Mouse (Mus musculus): ENCODE results near the gene Jmjd7. TPM values are rescaled to one million over a fixed set of nuclear protein-coding genes. Genes with fewer than 3 reads are reported as not detected.

Jmjd7 gene
- polyA plus RNA-seq, 1 experiment from 2014 or later, result 17.7 TPM

DNA sequence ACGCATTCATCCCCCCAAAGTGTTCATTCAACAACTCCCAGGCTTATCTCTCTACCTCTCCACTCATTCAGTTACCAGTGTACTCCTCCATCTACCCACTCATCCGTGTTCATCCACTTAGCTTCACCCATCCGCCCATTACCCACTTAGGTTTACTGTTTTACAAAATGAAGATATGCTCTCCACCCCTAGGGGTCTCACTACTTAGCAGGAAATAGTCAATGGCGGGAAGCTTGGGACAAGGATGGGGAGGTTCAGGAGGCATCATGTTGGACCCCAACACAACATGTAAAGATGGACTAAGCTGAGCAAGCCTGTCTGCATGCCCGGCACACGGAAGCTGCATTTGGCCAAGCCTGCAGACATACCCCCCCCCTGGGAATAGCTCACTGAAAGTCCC is 37.4 kb downstream of the Jmjd7 start:
- Histone ChIP-seq H3K4me2 (ENCODE audit: low read length) (no peak overlapping the region), H3K27ac (ENCODE audit: low read depth, low read length) (no peak overlapping the region), H3K4me3 (ENCODE audit: low read length) (no peak overlapping the region), H3K9ac (ENCODE audit: low read depth, low read length) (no peak overlapping the region), H3K36me3 (ENCODE audit: control insufficient read depth, insufficient read depth, low read length) (no peaks in the 10 kb centered on the region), H3K9me3 (ENCODE audit: control insufficient read depth, low read length) (no peaks in the 10 kb centered on the region), H3K4me1 (ENCODE audit: control insufficient read depth, insufficient read depth, low read depth, low read length) (no peaks in the 10 kb centered on the region; the same call in 1 of the 2 replicates), H3K27me3 (replicated peaks; ENCODE audit: control insufficient read depth, insufficient read depth, low read length) (no peaks in the 10 kb centered on the region)
- 87% methylated on average over 6 of the region's 6 CpGs for WGBS
- no peak for ATAC-seq

DNA sequence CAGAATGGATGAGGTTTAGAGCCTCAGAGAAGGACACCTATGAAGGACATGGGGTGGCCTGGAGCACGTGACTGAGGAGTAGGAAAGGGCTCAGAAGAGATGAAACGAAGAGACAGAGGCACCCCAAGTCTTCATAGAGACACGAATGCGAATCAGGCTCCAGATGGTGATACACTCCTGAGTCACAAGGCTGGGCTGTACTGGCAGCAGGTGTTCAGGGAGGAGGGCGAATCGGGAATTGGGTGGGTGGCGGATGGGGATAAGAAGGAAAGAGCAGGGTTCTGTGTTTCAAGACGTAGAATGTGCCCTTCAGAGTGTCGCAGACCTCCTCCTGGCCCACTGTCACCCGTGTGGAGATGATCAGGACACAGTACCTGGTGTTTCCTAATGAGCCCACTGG is 38.0 kb downstream of the Jmjd7 start:
- Histone ChIP-seq H3K9me3 (ENCODE audit: control insufficient read depth, low read length) (no peaks in the 10 kb centered on the region), H3K27me3 (replicated peaks; ENCODE audit: control insufficient read depth, insufficient read depth, low read length) (no peaks in the 10 kb centered on the region), H3K9ac (ENCODE audit: low read depth, low read length) (no peak overlapping the region), H3K4me2 (ENCODE audit: low read length) (no peak overlapping the region), H3K4me3 (ENCODE audit: low read length) (no peak overlapping the region), H3K27ac (ENCODE audit: low read depth, low read length) (no peak overlapping the region), H3K36me3 (ENCODE audit: control insufficient read depth, insufficient read depth, low read length) (no peaks in the 10 kb centered on the region), H3K4me1 (ENCODE audit: control insufficient read depth, insufficient read depth, low read depth, low read length) (no peaks in the 10 kb centered on the region; the same call in 1 of the 2 replicates)
- ATAC-seq, result no peak
- 93% methylated on average over 10 of the region's 10 CpGs for WGBS

DNA sequence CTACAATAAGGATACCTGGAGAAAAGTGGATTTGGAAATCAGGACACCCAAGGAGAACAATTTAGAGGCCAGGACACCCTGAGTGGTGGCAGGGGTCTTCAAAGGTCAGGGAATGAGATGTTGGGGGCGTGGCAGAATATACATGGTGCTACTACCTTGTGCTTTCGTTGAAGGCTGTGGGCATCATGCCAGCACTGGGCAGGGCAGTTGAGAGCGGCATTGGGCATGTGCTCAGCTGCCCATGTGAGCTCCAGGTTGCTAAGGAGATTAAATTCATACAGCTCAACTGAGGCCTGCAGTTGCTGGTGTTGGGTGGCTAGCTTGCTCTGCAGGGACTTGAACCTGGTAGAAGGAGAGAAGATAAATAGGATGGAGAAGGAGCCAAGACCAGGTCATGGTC is 38.9 kb downstream of the Jmjd7 start:
- no peak for ATAC-seq
- no peak overlapping the region for H3K27ac ChIP-seq (ENCODE audit: low read depth, low read length)
- no peaks in the 10 kb centered on the region for H3K9me3 ChIP-seq (ENCODE audit: control insufficient read depth, low read length)
- H3K27me3 ChIP-seq (replicated peaks; ENCODE audit: control insufficient read depth, insufficient read depth, low read length), result no peaks in the 10 kb centered on the region
- H3K4me3 ChIP-seq (ENCODE audit: low read length), result no peak overlapping the region
- no peak overlapping the region for H3K9ac ChIP-seq (ENCODE audit: low read depth, low read length)
- H3K4me1 ChIP-seq (ENCODE audit: control insufficient read depth, insufficient read depth, low read depth, low read length), result no peaks in the 10 kb centered on the region; the same call in 1 of the 2 replicates
- no peaks in the 10 kb centered on the region for H3K36me3 ChIP-seq (ENCODE audit: control insufficient read depth, insufficient read depth, low read length)
- H3K4me2 ChIP-seq (ENCODE audit: low read length), result no peak overlapping the region
- 72% methylated on average over 3 of the region's 3 CpGs for WGBS

GRCm38 (mm10) chr2:120068555-120069465 is 41.5 kb downstream of the Jmjd7 start:
- no peak overlapping the region for H3K4me2 ChIP-seq (ENCODE audit: low read length)

GRCm38 (mm10) chr2:120069466-120069990 is 42.2 kb downstream of the Jmjd7 start:
- no peak for ATAC-seq
- Histone ChIP-seq H3K4me3 (ENCODE audit: low read length) (no peak overlapping the region), H3K9me3 (ENCODE audit: control insufficient read depth, low read length) (no peaks in the 10 kb centered on the region), H3K4me1 (ENCODE audit: control insufficient read depth, insufficient read depth, low read depth, low read length) (no peaks in the 10 kb centered on the region; the same call in 1 of the 2 replicates), H3K36me3 (ENCODE audit: control insufficient read depth, insufficient read depth, low read length) (no peaks in the 10 kb centered on the region), H3K27ac (ENCODE audit: low read depth, low read length) (no peak overlapping the region), H3K27me3 (replicated peaks; ENCODE audit: control insufficient read depth, insufficient read depth, low read length) (no peaks in the 10 kb centered on the region), H3K4me2 (ENCODE audit: low read length) (no peak overlapping the region), H3K9ac (ENCODE audit: low read depth, low read length) (no peak overlapping the region)
- 62% methylated on average over 8 of the region's 8 CpGs for WGBS

More at GRCm38 (mm10) chr2:120068555-120069465, 41.5 kb downstream of the Jmjd7 start:
- 39% methylated on average over 16 of the region's 16 CpGs for WGBS
- H3K27ac ChIP-seq (ENCODE audit: low read depth, low read length), result no peak overlapping the region
- H3K9ac ChIP-seq (ENCODE audit: low read depth, low read length), result peak overlapping the region; percentile 27
- H3K4me1 ChIP-seq (ENCODE audit: control insufficient read depth, insufficient read depth, low read depth, low read length), result no peaks in the 10 kb centered on the region; the same call in 1 of the 2 replicates
- no peaks in the 10 kb centered on the region for H3K36me3 ChIP-seq (ENCODE audit: control insufficient read depth, insufficient read depth, low read length)
- H3K27me3 ChIP-seq (replicated peaks; ENCODE audit: control insufficient read depth, insufficient read depth, low read length), result no peaks in the 10 kb centered on the region
- ATAC-seq, result peak; percentile 50
- H3K4me3 ChIP-seq (ENCODE audit: low read length), result no peak overlapping the region
- H3K9me3 ChIP-seq (ENCODE audit: control insufficient read depth, low read length), result no peaks in the 10 kb centered on the region

GRCm38 (mm10) chr2:120074096-120074495 is 46.8 kb downstream of the Jmjd7 start:
- ATAC-seq, result no peak
- no peak overlapping the region for H3K4me3 ChIP-seq (ENCODE audit: low read length)
- peaks cover 11% of the 10 kb centered on the region for H3K4me1 ChIP-seq (ENCODE audit: control insufficient read depth, insufficient read depth, low read depth, low read length)
- H3K9ac ChIP-seq (ENCODE audit: low read depth, low read length), result no peak overlapping the region
- 91% methylated on average over 4 of the region's 4 CpGs for WGBS
- H3K4me2 ChIP-seq (ENCODE audit: low read length), result no peak overlapping the region
- no peaks in the 10 kb centered on the region for H3K36me3 ChIP-seq (ENCODE audit: control insufficient read depth, insufficient read depth, low read length)
- H3K27me3 ChIP-seq (replicated peaks; ENCODE audit: control insufficient read depth, insufficient read depth, low read length), result peaks cover 13% of the 10 kb centered on the region
- no peak overlapping the region for H3K27ac ChIP-seq (ENCODE audit: low read depth, low read length)
- H3K9me3 ChIP-seq (ENCODE audit: control insufficient read depth, low read length), result no peaks in the 10 kb centered on the region

- WGBS, result 2% methylated on average over 36 of the region's 36 CpGs
- peak overlapping the region; percentile 67 for H3K4me2 ChIP-seq (ENCODE audit: low read length)
- H3K27me3 ChIP-seq (replicated peaks; ENCODE audit: control insufficient read depth, insufficient read depth, low read length), result peaks cover 13% of the 10 kb centered on the region
- no peaks in the 10 kb centered on the region for H3K36me3 ChIP-seq (ENCODE audit: control insufficient read depth, insufficient read depth, low read length)
- H3K9me3 ChIP-seq (ENCODE audit: control insufficient read depth, low read length), result no peaks in the 10 kb centered on the region
- H3K4me1 ChIP-seq (ENCODE audit: control insufficient read depth, insufficient read depth, low read depth, low read length), result peaks cover 11% of the 10 kb centered on the region
- peak; percentile 87 for ATAC-seq
- H3K9ac ChIP-seq (ENCODE audit: low read depth, low read length), result peak overlapping the region; percentile 53
- no peak overlapping the region for H3K27ac ChIP-seq (ENCODE audit: low read depth, low read length)
- peak overlapping the region; percentile 46 for H3K4me3 ChIP-seq (ENCODE audit: low read length)
Observed at GRCm38 (mm10) chr2:120076076-120076705, 48.9 kb downstream of the Jmjd7 start.

Data from hindbrain, embryonic 16.5 days (tissue).